Mouse (Mus musculus) fibroblast of lung, adult 2 months (primary cell): ENCODE measurements around the gene Dennd4a.

Experiments used
- DNase-seq: peaks from one replicate; pipeline ENCODE4 v3.0.0-alpha.2; 2011; ENCODE audit warnings: low read depth

The Dennd4a gene

DNA sequence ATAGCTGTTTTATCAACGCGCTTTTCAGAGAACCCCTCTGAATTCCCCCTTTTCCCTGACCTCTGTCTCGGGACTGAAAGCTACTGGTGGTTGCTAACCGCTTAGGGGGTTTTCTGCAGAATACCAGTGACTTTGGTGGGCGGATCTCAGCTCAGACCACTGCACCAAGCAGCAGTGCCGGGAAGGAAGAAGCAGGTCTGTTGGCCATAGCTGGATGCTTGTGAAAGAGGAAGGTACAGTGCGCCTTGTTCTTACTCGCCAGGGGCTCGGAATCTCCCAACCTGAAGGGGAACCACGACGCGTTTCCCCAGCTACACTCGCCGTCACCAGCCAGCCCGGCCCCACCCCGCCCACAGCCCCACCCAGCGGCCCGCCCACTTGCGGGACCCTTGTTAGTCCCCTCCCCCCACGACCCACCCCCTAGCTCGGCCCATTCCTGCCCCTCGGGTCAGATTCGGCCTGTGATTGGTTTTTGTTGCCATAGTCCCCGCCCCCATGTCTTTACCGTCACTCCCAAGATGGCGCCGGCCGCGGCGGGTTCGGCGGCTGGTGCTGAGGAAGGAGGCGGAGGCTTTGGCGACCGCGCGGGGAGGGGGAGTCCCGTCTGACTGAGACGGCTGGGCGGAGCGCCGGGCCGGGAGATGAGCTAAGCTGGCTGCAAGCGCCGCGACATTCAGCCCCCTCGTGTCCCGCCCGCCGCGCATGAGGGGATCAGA lies at the start of gene Dennd4a:
Gene Dennd4a, plus strand, starts transcription at position 519 of the 716 bp plus-strand sequence.
- DNase-seq: peak; percentile 88

GRCm38 (mm10) chr9:64764824-64765223 lies 46.3 kb upstream of the Dennd4a start:
- DNase-seq: no peak

GRCm38 (mm10) chr9:64766136-64766535 lies 45.0 kb upstream of the Dennd4a start:
- DNase-seq: no peak

GRCm38 (mm10) chr9:64767796-64768195 lies 43.3 kb upstream of the Dennd4a start:
- no peak for DNase-seq

DNA sequence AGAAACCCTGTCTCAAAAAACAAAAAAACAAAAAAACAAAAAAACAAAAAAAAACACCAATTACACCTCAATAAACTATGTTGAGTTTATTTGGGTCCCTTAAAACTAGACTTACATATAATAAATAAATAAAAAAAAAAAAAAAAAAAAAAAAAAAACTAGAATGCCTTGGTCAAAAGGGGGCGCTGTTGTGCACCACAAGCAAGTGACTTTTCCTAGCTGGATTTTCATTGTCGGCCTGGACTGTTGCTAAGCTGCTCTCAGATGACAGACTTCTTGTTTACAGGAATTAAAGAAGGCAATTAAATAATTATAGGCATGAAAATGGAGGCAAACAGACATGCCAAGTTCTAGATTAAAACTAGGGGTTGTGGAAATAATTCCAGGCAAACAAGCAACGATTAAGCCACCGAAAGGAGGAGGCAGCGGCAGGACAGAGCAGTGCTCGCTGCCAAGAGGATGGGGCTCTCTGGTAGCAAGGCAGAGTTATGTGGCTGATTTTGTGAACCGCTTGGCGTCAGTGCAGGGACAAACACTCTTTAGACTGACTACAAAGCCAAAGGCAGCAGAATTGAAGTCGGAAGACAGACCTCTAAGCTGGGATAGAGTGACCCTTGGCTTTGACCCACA lies 42.0 kb upstream of the Dennd4a start:
- DNase-seq: no peak

- DNase-seq: no peak
Observed at GRCm38 (mm10) chr9:64769911-64770310, 41.2 kb upstream of the Dennd4a start.

- DNase-seq: no peak
Observed at GRCm38 (mm10) chr9:64770411-64770849, 40.7 kb upstream of the Dennd4a start.

GRCm38 (mm10) chr9:64771236-64771635 lies 39.9 kb upstream of the Dennd4a start:
- no peak for DNase-seq

DNA sequence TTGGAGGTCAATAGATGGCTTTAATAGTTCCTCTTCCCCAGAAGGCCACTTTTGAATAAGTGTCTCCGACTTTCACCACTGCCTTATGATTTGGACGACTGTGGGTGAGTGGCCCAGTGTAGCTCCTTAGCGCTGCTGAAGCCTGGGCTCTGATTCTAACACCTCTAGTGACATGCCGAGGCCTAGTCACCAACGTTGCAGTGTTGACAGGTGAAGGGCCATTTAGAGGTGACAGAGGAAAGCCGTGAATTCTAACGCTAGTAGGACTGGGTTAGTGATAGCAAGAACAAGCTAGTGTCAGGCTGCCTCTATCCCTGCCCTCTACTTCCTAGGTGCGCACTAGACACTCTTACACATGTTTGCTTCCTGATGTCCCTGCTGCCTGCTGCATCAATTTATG lies 37.9 kb upstream of the Dennd4a start:
- DNase-seq: no peak

- no peak for DNase-seq
Observed at GRCm38 (mm10) chr9:64773936-64774335, 37.2 kb upstream of the Dennd4a start.

DNA sequence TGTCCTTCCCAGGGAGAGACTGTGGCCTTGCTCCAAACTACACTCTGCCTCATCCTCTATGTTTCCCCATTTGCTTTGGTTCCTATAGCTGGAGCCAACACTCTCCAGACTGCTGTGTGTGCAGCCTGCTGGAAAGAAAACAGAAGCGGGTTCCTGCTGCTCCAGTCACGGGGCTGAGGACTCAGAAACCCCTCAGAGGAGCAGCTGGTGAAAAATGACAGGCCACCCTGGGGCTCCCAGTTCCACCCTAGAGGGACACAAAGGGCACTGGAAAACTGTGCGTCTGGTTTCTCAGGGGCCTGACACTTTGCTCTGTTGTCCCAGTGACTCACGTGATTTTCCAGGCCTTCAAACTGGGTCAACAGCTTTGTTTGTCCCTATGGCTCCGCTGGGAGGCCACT lies 36.7 kb upstream of the Dennd4a start:
- DNase-seq: no peak

GRCm38 (mm10) chr9:64774883-64775282 lies 36.3 kb upstream of the Dennd4a start:
- DNase-seq: no peak

DNA sequence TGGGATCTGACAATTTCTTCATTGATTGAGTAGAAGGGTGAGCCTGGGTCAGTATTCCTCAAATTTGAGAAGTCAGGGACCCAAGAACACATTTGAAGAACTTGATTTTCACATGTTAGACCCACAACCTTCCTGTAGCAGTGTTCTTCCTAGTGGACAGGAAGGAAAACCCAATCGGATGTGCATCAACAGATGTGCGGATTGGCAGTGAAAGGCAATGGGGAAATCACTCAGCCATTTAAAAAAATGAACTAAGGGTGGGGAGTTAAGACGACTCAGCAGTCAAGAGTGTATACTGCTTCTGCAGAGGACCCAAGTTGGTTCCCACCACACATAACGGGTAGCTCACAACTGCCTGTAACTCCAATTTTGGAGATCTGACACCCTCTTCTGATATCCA lies 35.6 kb upstream of the Dennd4a start:
- DNase-seq: no peak

- no peak for DNase-seq
Observed at GRCm38 (mm10) chr9:64777441-64777987, 33.6 kb upstream of the Dennd4a start.

- no peak for DNase-seq
Observed at GRCm38 (mm10) chr9:64778151-64778550, 33.0 kb upstream of the Dennd4a start.

- DNase-seq: no peak
Observed at GRCm38 (mm10) chr9:64779628-64780027, 31.5 kb upstream of the Dennd4a start.

DNA sequence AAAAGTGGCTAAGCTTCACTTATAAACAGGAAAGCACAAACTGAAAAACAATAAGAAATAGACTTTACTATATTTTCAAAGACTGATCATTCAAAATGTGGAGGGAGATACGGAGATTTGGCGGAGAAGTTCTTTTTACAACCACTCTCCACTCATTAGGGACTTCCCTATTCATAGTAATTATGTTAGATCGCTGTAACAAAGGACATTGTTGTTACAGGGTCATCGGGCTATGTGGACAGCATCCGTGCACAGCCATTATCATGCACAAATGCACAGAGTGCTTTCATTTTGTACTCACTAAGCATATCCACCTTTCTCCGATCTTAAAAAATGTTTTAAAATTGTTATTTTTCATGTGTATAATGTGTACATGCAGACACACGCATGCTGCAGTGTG lies 27.6 kb upstream of the Dennd4a start:
- no peak for DNase-seq

GRCm38 (mm10) chr9:64784841-64785240 lies 26.3 kb upstream of the Dennd4a start:
- DNase-seq: no peak

DNA sequence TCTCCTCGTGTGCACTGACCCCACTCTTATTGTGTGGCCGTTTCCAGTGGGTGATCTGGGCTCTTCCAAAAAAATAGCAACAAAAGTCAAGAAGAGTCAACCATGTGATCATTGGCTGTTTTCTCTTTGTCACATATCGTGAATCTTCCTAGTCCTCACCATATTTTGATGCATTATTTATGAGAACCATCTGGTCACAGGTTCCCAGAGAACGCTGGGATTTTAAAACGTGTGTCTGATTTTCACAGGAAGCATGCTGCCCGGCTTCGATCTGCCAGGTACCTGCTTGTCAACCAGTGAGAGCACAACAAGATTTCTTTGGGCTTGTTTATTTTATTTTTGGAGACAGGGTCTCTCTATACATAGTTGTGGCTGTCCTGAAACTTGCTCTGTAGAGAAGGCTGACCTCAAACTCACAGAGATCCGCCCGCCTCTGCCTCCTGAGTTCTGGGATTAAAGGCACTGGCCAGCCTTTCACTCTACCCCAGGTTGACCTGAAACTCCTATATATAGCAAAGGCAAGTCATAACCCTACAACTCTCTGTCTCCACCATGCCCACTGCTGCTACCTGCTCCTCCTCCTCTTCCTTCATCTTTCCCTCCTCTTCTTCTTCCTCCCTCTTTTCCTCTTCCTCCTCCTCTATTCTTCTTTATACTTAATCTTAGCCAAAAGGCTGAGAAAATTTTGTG lies 24.8 kb upstream of the Dennd4a start:
- DNase-seq: no peak

GRCm38 (mm10) chr9:64788070-64788469 lies 23.1 kb upstream of the Dennd4a start:
- no peak for DNase-seq

GRCm38 (mm10) chr9:64789341-64789761 lies 21.8 kb upstream of the Dennd4a start:
- no peak for DNase-seq

DNA sequence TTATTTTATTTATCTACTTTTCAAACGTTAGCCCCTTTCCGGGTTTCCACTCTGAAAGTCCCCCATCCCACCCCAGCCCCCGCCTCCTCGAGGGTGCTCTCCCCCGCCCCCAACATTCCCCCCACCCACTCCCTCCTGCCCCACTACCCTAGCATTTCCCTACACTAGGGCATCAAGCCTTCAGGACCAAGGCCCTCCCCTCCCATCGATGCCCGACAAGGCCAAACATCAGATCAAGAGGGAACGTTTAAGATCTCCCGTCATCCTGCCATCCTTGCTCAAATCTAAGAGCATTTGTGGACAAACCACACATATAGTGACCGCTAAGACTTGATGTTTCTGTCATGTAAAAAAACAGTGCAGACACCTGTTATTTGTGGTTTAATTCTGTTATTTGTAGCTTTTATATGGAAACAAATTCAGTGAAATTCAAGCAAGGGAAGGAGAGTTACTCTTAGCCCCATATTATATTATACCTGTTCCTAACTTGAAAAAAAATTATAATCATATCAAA lies 21.2 kb upstream of the Dennd4a start:
- no peak for DNase-seq
